Mouse (Mus musculus) kidney, postnatal 0 days (tissue): Measurements from ENCODE around the gene Fam149b. TPM values are rescaled to one million over a fixed set of nuclear protein-coding genes. Genes with fewer than 3 reads are reported as not detected.

Source experiments
- ATAC-seq: fragments of 200-750 bp; cut with Nextera tagmentation; replicated peaks from 2 replicates; pipeline ENCODE4 v1.8.0; 2017; ENCODE audit warnings: low read depth, moderate number of reproducible peaks, moderate TSS enrichment, moderate library complexity; ENCODE audit not compliant: low FRiP score
- DNase-seq: peaks from one replicate; pipeline ENCODE4 v3.0.0-alpha.2; 2016; ENCODE audit warnings: low spot score
- H3K27ac ChIP-seq: fragments of 300-500 bp; sonication (generic); 2 replicates; pipeline ENCODE4 v1.5.1; 2014; ENCODE audit warnings: mild to moderate bottlenecking
- H3K27me3 ChIP-seq: fragments of 300-500 bp; sonication (generic); 2 replicates; pipeline ENCODE4 v1.6.1; 2014; ENCODE audit warnings: low read length, mixed read lengths; ENCODE audit not compliant: insufficient read depth
- H3K36me3 ChIP-seq: fragments of 300-500 bp; sonication (generic); 2 replicates; pipeline ENCODE4 v1.6.1; 2014; ENCODE audit warnings: low read length, mixed read lengths; ENCODE audit not compliant: insufficient read depth
- H3K4me1 ChIP-seq: fragments of 300-500 bp; sonication (generic); replicated peaks from 2 replicates; pipeline ENCODE4 v1.6.1; 2014; ENCODE audit warnings: antibody characterized with exemption, low read length, mixed read lengths; ENCODE audit not compliant: insufficient read depth
- H3K4me2 ChIP-seq: fragments of 300-500 bp; sonication (generic); 2 replicates; pipeline ENCODE4 v1.6.1; 2014; ENCODE audit warnings: mild to moderate bottlenecking, low read length, moderate library complexity, mixed read lengths
- H3K4me3 ChIP-seq: fragments of 300-500 bp; sonication (generic); replicated peaks from 2 replicates; pipeline ENCODE4 v1.5.1; 2014; ENCODE audit warnings: low read depth, low read length
- H3K9ac ChIP-seq: fragments of 300-500 bp; sonication (generic); 2 replicates; pipeline ENCODE4 v1.6.1; 2014; ENCODE audit warnings: low read depth, low read length
- H3K9me3 ChIP-seq: fragments of 300-500 bp; sonication (generic); replicated peaks from 2 replicates; pipeline ENCODE4 v1.6.1; 2016; ENCODE audit warnings: low read length, inconsistent platforms, mixed read lengths
- CTCF ChIP-seq: IDR thresholded peaks from 2 replicates; pipeline ENCODE4 v1.5.1; 2016; ENCODE audit warnings: antibody characterized with exemption, low read depth, mild to moderate bottlenecking, moderate library complexity
- WGBS: fragments of 180-500 bp; shearing (Covaris S2); extraction: QIAGEN DNeasy Blood & Tissue Kit; methylation state at CpG from one replicate; pipeline ENCODE4 v1.1.7; 2014; 5-methylcytosine and 5-hydroxymethylcytosine counted together
- polyA plus RNA-seq: library from polyadenylated mRNA; unstranded; fragments of >200 nt; fragmentation: Nextera tagmentation; extraction: Ambion mirVana; gene quantifications from 2 replicates; pipeline ENCODE4 v1.2.1, GENCODE M21; 2015

The Fam149b gene
- polyA plus RNA-seq, 1 experiment from 2014 or later, result 24.0 TPM

DNA sequence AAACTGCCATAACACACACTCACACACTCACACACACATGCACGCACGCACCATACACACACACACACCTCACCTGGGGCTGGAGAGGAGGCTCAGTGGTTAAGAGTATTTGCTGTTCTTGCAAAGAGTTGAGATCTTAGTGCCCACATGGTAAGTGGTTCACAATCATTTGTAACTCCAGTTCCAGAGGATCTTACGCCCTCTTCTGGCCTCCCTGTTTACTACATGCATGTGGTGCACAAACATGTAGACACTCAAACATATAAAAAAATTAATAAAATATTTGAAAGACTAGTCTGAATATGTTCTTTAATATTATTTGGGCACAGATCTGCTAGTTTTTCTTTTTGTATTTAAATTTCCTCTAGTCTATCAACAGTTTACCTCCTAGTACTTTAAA is 20.3 kb downstream of the Fam149b start:
- TF ChIP-seq CTCF, result peak; percentile 22; the same call in 1 of the 2 replicates
- H3K36me3 ChIP-seq, result peaks cover 35% of the 10 kb centered on the region

GRCm38 (mm10) chr14:20370798-20371197 is 22.8 kb downstream of the Fam149b start:
- TF ChIP-seq CTCF, result no peak
- H3K4me1 ChIP-seq, result no peaks in the 10 kb centered on the region
- peaks cover 23% of the 10 kb centered on the region; the same call in 1 of the 2 replicates for H3K36me3 ChIP-seq
- H3K9me3 ChIP-seq, result no peaks in the 10 kb centered on the region
- 88% methylated on average over 7 of the region's 7 CpGs for WGBS
- no peak for ATAC-seq
- H3K9ac ChIP-seq, result no peak overlapping the region
- H3K4me3 ChIP-seq, result no peak overlapping the region
- no peaks in the 10 kb centered on the region for H3K27me3 ChIP-seq
- H3K27ac ChIP-seq, result no peak overlapping the region
- no peak overlapping the region for H3K4me2 ChIP-seq
- no peak for DNase-seq

More for the DNA sequence above, 20.3 kb downstream of the Fam149b start:
- no peaks in the 10 kb centered on the region for H3K4me1 ChIP-seq
- no peaks in the 10 kb centered on the region for H3K9me3 ChIP-seq
- no peak overlapping the region for H3K4me3 ChIP-seq
- no peak overlapping the region for H3K9ac ChIP-seq
- no peaks in the 10 kb centered on the region for H3K27me3 ChIP-seq
- 92% methylated on average over 3 of the region's 3 CpGs for WGBS
- H3K27ac ChIP-seq, result no peak overlapping the region
- ATAC-seq, result no peak
- H3K4me2 ChIP-seq, result no peak overlapping the region
- no peak for DNase-seq

- WGBS, result 69% methylated on average over 1 of the region's 1 CpGs
- no peak overlapping the region for H3K9ac ChIP-seq
These were observed 23.9 kb downstream of the Fam149b start for GRCm38 (mm10) chr14:20371854-20372253.

DNA sequence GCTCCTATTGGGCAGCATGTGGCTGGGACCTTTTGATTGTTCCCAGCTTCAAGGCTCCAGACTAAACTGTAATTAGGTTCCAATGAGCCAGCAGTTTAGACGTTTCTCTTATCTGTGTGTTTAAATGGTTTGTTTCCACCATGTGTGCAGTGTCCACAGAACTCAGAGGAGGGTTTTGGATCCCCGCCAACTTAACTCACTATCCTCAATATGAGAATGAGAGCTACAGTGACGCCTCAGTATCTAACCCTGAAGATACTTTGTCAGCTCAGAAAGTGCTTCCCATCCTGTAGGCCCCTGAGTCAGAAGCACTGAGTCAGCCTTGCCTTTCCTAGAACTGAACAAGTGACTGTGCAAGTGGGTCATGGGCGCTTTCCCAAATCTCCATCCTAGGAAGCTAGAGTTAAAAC is 29.2 kb downstream of the Fam149b start:
- ATAC-seq (no peak), DNase-seq (no peak)
- H3K4me3 ChIP-seq, result no peak overlapping the region
- no peaks in the 10 kb centered on the region for H3K9me3 ChIP-seq
- no peak overlapping the region for H3K27ac ChIP-seq
- WGBS, result 74% methylated on average over 4 of the region's 4 CpGs
- H3K9ac ChIP-seq, result no peak overlapping the region
- peaks cover 30% of the 10 kb centered on the region for H3K36me3 ChIP-seq
- no peaks in the 10 kb centered on the region for H3K4me1 ChIP-seq
- H3K4me2 ChIP-seq, result no peak overlapping the region
- no peaks in the 10 kb centered on the region for H3K27me3 ChIP-seq
- no peak for TF ChIP-seq CTCF

More at GRCm38 (mm10) chr14:20371854-20372253, 23.9 kb downstream of the Fam149b start:
- DNase-seq (no peak), ATAC-seq (no peak)
- no peaks in the 10 kb centered on the region for H3K9me3 ChIP-seq
- no peak overlapping the region; the same call in 1 of the 2 replicates for H3K27ac ChIP-seq
- H3K4me2 ChIP-seq, result no peak overlapping the region
- H3K4me3 ChIP-seq, result no peak overlapping the region
- no peaks in the 10 kb centered on the region for H3K4me1 ChIP-seq
- no peaks in the 10 kb centered on the region for H3K27me3 ChIP-seq
- H3K36me3 ChIP-seq, result peaks cover 27% of the 10 kb centered on the region; the same call in 1 of the 2 replicates
- TF ChIP-seq CTCF, result no peak

DNA sequence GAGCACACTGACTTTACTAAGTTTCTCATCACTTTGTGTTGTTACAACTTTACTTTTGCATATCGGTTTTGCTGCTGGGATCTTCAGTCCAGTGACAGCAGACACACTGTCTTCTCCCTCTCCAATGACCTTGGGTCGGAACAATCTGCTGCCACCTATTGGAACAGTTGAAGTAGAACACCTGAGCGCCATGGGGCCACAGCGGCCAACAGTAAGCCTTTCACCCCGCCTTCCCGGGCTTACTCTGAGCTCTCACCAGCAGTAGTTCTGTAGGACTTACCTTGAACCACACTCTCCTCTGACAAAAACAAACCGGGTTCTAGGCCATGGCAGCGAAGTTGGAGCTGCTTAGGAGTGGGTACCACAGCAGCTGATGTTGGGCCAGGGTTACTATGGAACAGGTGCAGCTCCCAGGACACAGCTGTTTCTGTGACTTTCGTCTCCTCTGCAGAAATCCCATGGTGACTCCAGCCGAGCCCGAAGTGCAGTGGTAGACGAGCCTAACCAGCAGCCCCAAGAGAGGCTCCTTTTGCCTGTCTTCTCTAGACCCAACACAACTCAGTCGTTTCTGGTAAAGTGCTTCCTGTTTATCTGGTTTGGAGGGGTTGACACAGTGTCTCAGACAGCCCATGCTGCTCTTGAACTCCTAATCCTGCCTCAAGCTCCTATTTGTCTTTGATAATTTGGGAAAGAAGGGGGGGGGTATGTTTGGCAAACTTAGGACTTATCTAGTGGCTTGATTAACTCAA is 30.5 kb downstream of the Fam149b start:
- Histone ChIP-seq H3K36me3 (peaks cover 30% of the 10 kb centered on the region), H3K4me1 (no peaks in the 10 kb centered on the region), H3K27me3 (no peaks in the 10 kb centered on the region), H3K4me3 (no peak overlapping the region), H3K9me3 (no peaks in the 10 kb centered on the region), H3K9ac (no peak overlapping the region), H3K4me2 (no peak overlapping the region), H3K27ac (no peak overlapping the region)
- 37% methylated on average over 13 of the region's 13 CpGs for WGBS
- peak; percentile 71 for TF ChIP-seq CTCF
- DNase-seq, result peak; percentile 75
- peak; percentile 66 for ATAC-seq

GRCm38 (mm10) chr14:20379087-20379640 is 31.2 kb downstream of the Fam149b start:
- peaks cover 32% of the 10 kb centered on the region for H3K36me3 ChIP-seq
- no peak for TF ChIP-seq CTCF
- H3K27me3 ChIP-seq, result no peaks in the 10 kb centered on the region
- 74% methylated on average over 5 of the region's 5 CpGs for WGBS
- H3K27ac ChIP-seq, result no peak overlapping the region; the same call in 1 of the 2 replicates
- no peak overlapping the region for H3K4me2 ChIP-seq
- DNase-seq, result no peak
- H3K9ac ChIP-seq, result no peak overlapping the region
- H3K9me3 ChIP-seq, result no peaks in the 10 kb centered on the region
- no peak overlapping the region for H3K4me3 ChIP-seq
- ATAC-seq, result no peak
- no peaks in the 10 kb centered on the region for H3K4me1 ChIP-seq
